Mouse (Mus musculus) ES-CJ7 (cell line): ENCODE measurements around the gene Unk.

Source experiments
- DNase-seq: peaks from one replicate; pipeline ENCODE4 v3.0.0; 2011; ENCODE audit warnings: low read depth, low spot score

Gene Unk

GRCm38 (mm10) chr11:116106963-116107776, 77.0 kb downstream of the Unk start:
- DNase-seq = no peak

GRCm38 (mm10) chr11:116107777-116108285, 77.7 kb downstream of the Unk start:
- no peak for DNase-seq

GRCm38 (mm10) chr11:116108464-116109137, 78.5 kb downstream of the Unk start:
- DNase-seq = no peak

GRCm38 (mm10) chr11:116109441-116110081, 79.4 kb downstream of the Unk start:
- no peak for DNase-seq

- DNase-seq = no peak
Measured at GRCm38 (mm10) chr11:116110131-116110530, 80.0 kb downstream of the Unk start.

GRCm38 (mm10) chr11:116110540-116110939, 80.4 kb downstream of the Unk start:
- no peak for DNase-seq
